Mouse (Mus musculus) kidney, adult 2 months (tissue): ENCODE data around the gene Hoxb1. TPM values are rescaled to one million over a fixed set of nuclear protein-coding genes. Genes with fewer than 3 reads are reported as not detected.

Experiments used
- DNase-seq: peaks from one replicate; pipeline ENCODE4 v3.0.0; 2021
- H3K27ac ChIP-seq: fragments of 200-500 bp; 2 replicates; pipeline ENCODE4 v1.5.1; 2012; ENCODE audit warnings: low read depth, low read length, control low read depth, inconsistent platforms; ENCODE audit not compliant: insufficient read depth
- H3K27me3 ChIP-seq: fragments of 200-500 bp; replicated peaks from 2 replicates; pipeline ENCODE4 v1.6.1; 2012; ENCODE audit warnings: mild to moderate bottlenecking, moderate library complexity, low read length, inconsistent platforms; ENCODE audit not compliant: control insufficient read depth, insufficient read depth
- H3K36me3 ChIP-seq: fragments of 200-500 bp; 2 replicates; pipeline ENCODE4 v1.6.1; 2012; ENCODE audit warnings: mild to moderate bottlenecking, moderate library complexity, low read length, inconsistent platforms; ENCODE audit not compliant: control insufficient read depth, insufficient read depth
- H3K4me1 ChIP-seq: fragments of 200-500 bp; 2 replicates; pipeline ENCODE4 v1.6.1; 2011; ENCODE audit warnings: low read length; ENCODE audit not compliant: control insufficient read depth, insufficient read depth
- H3K4me3 ChIP-seq: fragments of 200-500 bp; 2 replicates; pipeline ENCODE4 v1.5.1; 2011; ENCODE audit warnings: mild to moderate bottlenecking, low read depth, low read length, control low read depth; ENCODE audit not compliant: insufficient read depth
- CTCF ChIP-seq: fragments of 200-500 bp; conservative IDR thresholded peaks from 2 replicates; pipeline ENCODE4 v1.5.1; 2011; ENCODE audit warnings: low read depth, mild to moderate bottlenecking, control low read depth, low read length, moderate library complexity, mixed read lengths; ENCODE audit not compliant: insufficient read depth, insufficient read length
- POLR2A ChIP-seq: fragments of 200-500 bp; IDR thresholded peaks from one replicate; pipeline ENCODE4 v1.6.1; 2011; ENCODE audit warnings: low read depth, low read length, control low read depth
- WGBS: fragments of 180-500 bp; shearing (Covaris S2); methylation state at CpG from one replicate; pipeline ENCODE4 v1.1.7; 2018; 5-methylcytosine and 5-hydroxymethylcytosine counted together
- polyA plus RNA-seq: library from polyadenylated mRNA; depleted of rRNA; stranded (reverse); fragments of >200 nt; gene quantifications from 2 replicates; pipeline ENCODE4 v1.2.3, GENCODE M21; 2012

The Hoxb1 gene
- polyA plus RNA-seq, 1 experiment, result not detected

DNA sequence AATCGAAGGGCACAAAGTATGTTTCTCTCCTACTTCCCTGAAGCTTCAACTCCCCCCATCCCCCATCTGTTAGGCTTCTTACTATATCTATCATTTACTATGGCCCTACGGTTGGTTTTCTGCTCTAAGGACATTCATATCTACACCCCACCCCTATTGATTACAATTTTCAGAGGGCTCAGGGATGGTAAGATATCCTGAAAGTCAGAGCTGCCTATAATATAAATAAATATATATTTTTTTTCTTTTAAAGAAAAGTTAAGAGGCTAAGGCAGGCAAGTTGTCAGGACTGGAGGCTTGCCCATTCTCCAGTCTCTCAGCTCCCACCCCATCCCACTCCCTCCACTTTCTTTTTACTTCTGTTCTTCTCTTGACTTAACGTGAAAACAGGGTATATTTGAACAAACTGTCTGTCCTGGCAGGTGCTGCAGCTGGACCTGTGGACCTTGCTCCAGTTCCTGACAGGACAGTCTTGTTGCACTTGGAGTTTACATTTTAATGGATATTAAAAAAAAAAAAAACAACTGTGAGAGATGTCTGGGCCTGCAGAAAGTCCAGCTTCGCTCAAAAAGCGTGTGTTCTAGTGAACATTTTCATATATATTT is 18.5 kb upstream of the Hoxb1 start:
- TF ChIP-seq CTCF (no peak), POLR2A (no peak)
- Histone ChIP-seq H3K4me3 (no peak overlapping the region), H3K4me1 (peaks cover 27% of the 10 kb centered on the region), H3K27me3 (no peaks in the 10 kb centered on the region), H3K27ac (peak overlapping the region; percentile 89; the same call in 1 of the 2 replicates), H3K36me3 (no peaks in the 10 kb centered on the region)
- WGBS, result 34% methylated on average over 5 of the region's 5 CpGs
- DNase-seq, result peak; percentile 76

DNA sequence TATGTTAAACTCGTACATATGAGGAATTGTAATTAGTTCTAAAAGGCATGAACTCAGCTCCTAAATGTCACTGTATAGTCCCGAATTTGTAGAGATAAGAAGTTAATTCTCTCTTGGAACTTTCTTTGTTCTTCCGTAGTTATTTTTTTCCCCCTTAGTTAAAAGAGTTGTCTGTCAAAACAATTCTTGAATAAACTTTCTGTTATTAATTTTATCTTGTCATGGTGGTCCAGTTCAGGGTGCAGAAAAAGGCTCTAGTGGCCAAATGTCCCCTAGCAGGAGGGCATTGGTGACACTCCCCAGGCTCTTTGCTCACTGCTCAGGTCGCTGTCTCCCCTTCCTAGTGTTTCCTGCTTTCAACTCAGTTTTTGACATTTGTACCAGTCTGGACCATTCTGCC is 17.8 kb upstream of the Hoxb1 start:
- H3K4me3 ChIP-seq, result no peak overlapping the region
- WGBS, result 19% methylated on average over 4 of the region's 4 CpGs
- H3K27me3 ChIP-seq, result no peaks in the 10 kb centered on the region
- TF ChIP-seq CTCF (no peak), POLR2A (no peak)
- no peak for DNase-seq
- peak overlapping the region; percentile 94 for H3K27ac ChIP-seq
- H3K4me1 ChIP-seq, result peaks cover 24% of the 10 kb centered on the region
- no peaks in the 10 kb centered on the region for H3K36me3 ChIP-seq

DNA sequence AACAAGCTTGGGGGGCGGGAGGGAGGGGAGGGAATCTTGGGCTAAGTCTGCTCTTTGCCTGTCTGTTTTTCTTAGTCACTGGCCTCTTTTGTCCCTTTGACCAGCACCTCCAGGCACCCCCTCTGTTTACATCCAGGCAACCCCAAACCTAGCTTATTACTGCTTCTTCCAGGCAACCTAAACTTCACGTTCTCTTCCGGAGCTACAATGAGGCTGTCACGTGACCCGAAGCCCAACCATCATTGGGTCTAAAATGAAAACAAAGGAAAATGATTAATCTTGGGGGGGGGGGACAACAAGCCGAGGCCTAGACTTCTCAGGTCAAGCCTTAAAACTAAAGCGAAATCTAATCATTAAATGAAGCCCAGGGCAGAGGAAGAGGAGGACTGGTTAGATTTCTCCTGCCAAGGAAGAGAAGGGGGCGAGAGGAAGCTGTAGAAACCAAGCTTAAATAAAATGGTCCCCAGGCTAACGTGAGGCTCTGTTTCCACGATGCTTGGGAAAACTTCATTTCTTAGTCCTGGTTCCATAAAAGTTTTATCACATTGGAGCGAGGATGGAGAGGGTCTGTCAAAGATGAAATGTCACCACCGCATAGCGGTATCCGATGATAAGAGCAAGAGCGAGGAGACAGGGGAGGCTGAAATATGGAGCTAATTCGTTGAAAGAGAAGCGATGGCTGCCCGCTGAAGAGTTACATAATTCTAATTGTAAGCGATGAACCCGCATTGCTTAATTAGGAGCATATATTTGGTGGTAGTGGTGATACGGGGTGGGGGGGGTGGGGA is 17.2 kb upstream of the Hoxb1 start:
- Histone ChIP-seq H3K4me3 (0 out of 2 replicates have a peak overlapping the region, but pooled peaks have one; percentile 23), H3K27ac (peak overlapping the region; percentile 94)
- TF ChIP-seq POLR2A, result no peak
- TF ChIP-seq CTCF, result no peak

DNA sequence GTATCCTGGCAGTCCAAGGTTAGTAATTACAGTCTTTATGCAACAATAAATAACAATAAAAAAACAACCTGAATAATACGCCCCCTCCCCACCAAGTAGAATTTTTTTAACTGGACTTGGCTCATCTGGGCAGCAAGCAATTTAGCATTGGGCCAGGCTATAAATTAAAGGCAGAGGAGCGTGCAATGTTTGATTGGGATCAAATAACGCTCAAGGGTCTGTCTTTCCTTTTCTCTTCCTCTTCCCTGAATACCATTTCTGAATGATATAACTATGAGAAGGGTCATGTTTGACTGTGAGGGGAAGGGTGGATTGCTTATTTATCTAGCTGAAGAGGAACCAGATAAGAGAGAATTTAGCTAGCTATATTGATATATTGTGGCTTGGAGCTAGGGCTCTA is 16.6 kb upstream of the Hoxb1 start:
- Histone ChIP-seq H3K36me3 (no peaks in the 10 kb centered on the region), H3K27ac (peak overlapping the region; percentile 88), H3K27me3 (no peaks in the 10 kb centered on the region), H3K4me3 (no peak overlapping the region), H3K4me1 (peaks cover 21% of the 10 kb centered on the region)
- TF ChIP-seq CTCF (no peak), POLR2A (no peak)
- 26% methylated on average over 3 of the region's 3 CpGs for WGBS
- DNase-seq, result peak; percentile 9

More for the DNA sequence above, 17.2 kb upstream of the Hoxb1 start:
- 27% methylated on average over 21 of the region's 21 CpGs for WGBS
- H3K27me3 ChIP-seq, result no peaks in the 10 kb centered on the region
- DNase-seq, result peak; percentile 90
- H3K4me1 ChIP-seq, result peaks cover 24% of the 10 kb centered on the region
- no peaks in the 10 kb centered on the region for H3K36me3 ChIP-seq

DNA sequence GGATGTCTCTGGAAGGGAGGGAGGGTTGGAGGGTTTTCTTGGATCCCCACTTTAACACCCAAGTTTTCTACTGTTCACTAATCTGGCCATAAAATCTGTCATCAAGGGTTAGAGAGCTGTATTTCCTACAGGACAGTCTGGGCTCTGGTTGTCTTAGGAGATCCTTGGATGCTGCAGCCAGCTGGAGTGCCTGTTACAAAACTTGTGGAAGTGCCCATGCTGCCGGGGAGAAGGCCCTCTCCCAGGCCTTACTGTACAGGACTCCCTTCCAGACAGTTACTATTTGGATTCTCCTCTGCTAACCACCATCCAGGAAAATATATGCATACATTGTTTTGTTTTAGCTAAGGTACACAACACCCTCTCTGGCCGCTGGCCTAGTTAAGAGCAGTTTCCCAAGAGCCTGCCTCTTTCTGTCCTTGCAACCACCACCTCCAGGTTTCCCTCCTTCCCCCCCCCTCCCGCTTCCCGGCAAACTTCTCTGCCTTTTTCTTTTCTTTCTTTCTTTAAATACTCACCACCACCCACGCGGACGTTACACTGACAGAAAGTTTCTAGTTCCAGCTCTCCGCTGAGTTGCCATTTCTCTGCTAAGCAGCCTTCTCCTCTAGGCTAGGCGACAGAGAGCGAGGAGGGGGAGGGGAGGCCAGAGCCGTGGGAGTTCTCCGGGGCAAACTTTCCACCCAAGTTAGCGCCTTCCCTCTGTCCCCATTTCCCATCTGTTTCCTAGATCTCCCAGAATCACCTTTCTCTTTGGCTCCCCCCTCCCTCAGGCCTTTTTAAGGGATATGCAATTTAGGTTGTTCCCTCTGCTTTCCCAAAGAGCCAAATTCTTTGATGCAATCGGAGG is 15.8 kb upstream of the Hoxb1 start:
- Histone ChIP-seq H3K4me1 (peaks cover 21% of the 10 kb centered on the region), H3K36me3 (no peaks in the 10 kb centered on the region), H3K27ac (peak overlapping the region; percentile 88), H3K4me3 (peak overlapping the region; percentile 34), H3K27me3 (no peaks in the 10 kb centered on the region)
- TF ChIP-seq POLR2A (no peak), CTCF (no peak)
- 13% methylated on average over 14 of the region's 14 CpGs for WGBS
- DNase-seq, result peak; percentile 70

DNA sequence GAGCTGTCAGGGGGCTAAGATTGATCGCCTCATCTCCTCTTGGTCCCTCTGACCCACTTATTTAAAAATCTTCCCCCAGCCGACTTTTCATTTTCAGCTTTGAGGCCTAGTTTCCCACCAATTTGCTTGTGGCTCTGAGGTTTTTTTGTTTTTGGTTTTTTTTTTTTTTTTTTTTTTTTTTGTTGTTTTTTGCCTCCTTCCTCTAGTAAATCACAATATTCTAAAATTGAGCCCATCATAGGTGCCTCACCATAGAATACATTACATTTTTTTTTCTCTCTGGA is 15.3 kb upstream of the Hoxb1 start, which contains the start of gene Hoxb2:
Hoxb2 (plus strand) TSS at position 185 of the 284 bp plus-strand sequence.
- Histone ChIP-seq H3K27ac (peak within 1 kb of the TSS; percentile 88), H3K36me3 (no peaks in the 10 kb centered on the region), H3K27me3 (no peaks in the 10 kb centered on the region), H3K4me1 (peaks cover 21% of the 10 kb centered on the region), H3K4me3 (peak within 1 kb of the TSS; percentile 34)
- 32% methylated on average over 2 of the region's 2 CpGs for WGBS
- DNase-seq, result no peak
- TF ChIP-seq CTCF (no peak), POLR2A (no peak)

DNA sequence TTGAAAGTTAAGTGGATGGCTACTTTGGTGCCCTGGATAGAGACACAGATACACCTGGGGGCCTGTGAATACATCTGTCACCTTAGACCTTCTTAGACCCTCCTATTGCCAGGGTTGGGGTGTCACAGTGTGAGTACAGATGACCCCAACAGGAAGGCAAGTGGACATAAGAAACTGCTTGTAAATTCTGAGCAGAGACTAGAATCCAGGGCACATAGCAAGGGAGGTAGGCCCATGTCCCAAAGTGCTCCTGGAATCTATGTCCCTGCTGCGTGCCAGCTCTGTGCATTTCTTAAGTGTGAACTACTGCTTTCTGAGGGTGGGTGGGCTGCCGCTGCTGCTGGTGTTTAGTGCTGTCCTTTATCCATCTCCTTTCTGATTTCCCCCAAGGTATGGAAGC is 14.8 kb upstream of the Hoxb1 start:
- H3K4me3 ChIP-seq, result no peak overlapping the region
- DNase-seq, result peak; percentile 27
- 67% methylated on average over 2 of the region's 2 CpGs for WGBS

More for the DNA sequence above, 14.8 kb upstream of the Hoxb1 start:
- Histone ChIP-seq H3K4me1 (peaks cover 21% of the 10 kb centered on the region), H3K27me3 (no peaks in the 10 kb centered on the region), H3K36me3 (no peaks in the 10 kb centered on the region), H3K27ac (peak overlapping the region; percentile 88)
- TF ChIP-seq CTCF (no peak), POLR2A (no peak)
